Mouse (Mus musculus): Measurements from ENCODE around the gene Cluh.

DNA sequence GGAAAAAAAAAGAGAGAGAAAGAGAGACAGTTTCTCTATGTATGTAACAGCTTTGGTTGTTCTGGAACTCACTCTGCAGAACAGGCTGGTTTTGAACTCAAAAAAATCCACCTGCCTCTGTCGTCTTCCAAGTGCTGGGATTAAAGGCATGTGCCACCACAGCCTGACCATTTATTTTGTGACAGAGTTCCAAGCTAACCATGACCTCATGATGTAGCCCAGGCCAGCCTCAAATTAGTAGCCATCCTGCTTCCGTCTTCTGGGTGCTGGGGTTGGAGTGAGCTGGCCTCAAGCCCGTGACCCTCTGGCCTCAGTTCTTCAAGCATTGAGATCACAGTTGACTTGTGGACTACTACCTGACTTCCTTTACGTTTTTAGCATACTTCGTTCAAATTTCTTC lies 19.2 kb downstream of the Cluh start:
- TF ChIP-seq CTCF (IDR thresholded peaks at IDR 0.05; ENCODE audit: extremely low read depth, insufficient read depth, low read length) (no peak), POLR2A (IDR thresholded peaks at IDR 0.05; ENCODE audit: extremely low read depth, insufficient read depth, low read length) (no peak)

Data from cortical plate, adult 2 months (tissue).